Mouse (Mus musculus): Measurements from ENCODE around the gene Adcy2.

GRCm38 (mm10) chr13:69036991-69037597 is 37.8 kb upstream of the Adcy2 start:
- TF ChIP-seq CTCF (IDR thresholded peaks at IDR 0.05; ENCODE audit: control insufficient read depth, insufficient read depth, low read length), result no peak
- TF ChIP-seq POLR2A (IDR thresholded peaks at IDR 0.05; ENCODE audit: borderline replicate concordance, control insufficient read depth, low read depth, low read length), result no peak

All from bone marrow, adult 2 months (tissue).